Mouse (Mus musculus): ENCODE data around the gene B020011L13Rik. TPM values are rescaled to one million over a fixed set of nuclear protein-coding genes. Genes with fewer than 3 reads are reported as not detected.
"Not testable (repeated sequence)": the region's sequence is repeated elsewhere in the genome, so short reads cannot be mapped to it uniquely, and the experiment has no call there.

Gene B020011L13Rik
- not detected for polyA plus RNA-seq (2017; shearing (Covaris generic))

DNA sequence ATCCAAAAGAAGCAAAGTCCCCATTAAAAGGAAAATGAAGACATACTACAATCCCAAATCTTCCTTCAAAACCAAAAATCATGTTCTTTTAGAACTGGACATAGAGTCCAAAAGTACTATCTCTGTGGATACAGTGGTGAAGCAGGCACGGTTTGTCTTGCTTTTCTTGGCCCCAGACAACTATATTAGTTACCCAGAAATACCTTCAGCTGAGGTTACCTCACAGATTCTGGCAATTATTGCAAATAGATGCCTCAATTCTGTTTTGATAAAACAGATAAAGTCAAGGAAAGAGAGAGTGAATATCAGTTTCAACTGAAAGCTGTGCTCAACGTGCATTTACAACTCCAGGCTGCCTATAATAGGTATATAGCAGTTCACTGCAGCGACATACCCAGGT is at the start of gene B020011L13Rik:
TSS of gene B020011L13Rik (plus strand) at position 301 of the 400 bp plus-strand sequence.
- ATAC-seq: not testable (repeated sequence)

DNA sequence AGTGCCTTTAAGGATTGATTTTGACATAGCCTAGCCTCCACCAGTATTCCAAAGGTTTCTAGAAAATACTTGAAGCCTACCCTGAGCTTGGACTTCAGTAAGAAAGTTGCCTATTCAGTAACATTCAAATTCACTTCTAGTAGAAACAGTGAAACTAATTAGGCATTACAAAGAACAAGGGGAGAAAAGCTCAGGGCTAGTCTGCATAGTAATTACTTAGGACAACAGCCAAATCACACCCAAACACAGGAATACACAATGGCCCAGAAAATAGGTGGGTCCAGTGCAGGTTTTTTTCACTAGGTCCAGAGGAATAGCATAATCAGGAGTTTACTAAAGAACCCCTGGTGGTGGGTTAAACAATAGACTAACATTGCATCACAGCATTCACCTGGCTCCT is 35.3 kb downstream of the B020011L13Rik start:
- ATAC-seq: not testable (repeated sequence)

DNA sequence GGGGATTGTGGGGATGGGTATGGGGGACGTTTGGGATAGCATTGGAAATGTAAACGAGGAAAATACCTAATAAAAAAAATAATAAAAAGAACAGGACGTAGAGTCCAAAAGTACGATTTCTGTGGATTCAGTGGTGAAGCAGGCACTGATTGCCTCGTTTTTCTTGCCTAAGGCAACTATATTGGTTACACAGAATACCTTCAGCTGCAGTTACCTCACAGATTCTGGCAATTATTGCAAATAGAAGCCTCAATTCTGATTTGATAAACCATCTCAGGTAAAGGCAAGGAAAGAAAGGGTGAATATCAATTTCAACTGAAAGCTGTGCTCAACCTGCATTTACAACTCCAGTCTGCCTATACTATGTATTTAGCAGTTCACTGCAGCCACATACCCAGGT is 48.8 kb downstream of the B020011L13Rik start, which contains the start of gene Gm28360:
TSS of gene Gm28360 (plus strand) at position 301 of the 400 bp plus-strand sequence.
- ATAC-seq: not testable (repeated sequence)

DNA sequence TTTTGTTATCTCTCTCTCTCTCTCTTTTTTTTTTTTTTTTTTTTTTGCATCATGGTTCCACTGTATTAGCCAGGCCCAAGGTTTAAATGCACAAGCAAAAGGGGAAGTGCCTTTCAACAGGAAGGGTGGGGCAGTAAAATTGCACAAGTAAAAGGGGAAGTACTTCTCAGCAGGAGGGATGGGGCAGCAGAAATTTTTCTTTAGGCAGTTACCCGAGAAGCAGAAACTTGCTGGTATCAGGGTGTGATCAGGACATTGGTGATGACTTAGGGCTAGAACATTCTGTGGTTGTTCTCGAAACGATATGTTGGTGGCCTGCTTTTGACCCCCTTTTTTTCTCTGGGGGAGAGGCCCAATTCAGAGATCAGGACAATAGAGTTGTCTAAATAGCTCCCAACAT is 70.8 kb downstream of the B020011L13Rik start:
- not testable (repeated sequence) for ATAC-seq

Other genes with a start within 250 kb of the B020011L13Rik start
- not detected for gene Gm28363, start 84.0 kb upstream of the B020011L13Rik start, polyA plus RNA-seq (2017; shearing (Covaris generic))
- gene Gm28360, start 48.9 kb downstream of the B020011L13Rik start, polyA plus RNA-seq (2017; shearing (Covaris generic)): not detected
- gene Gm28168, start 146.9 kb downstream of the B020011L13Rik start, polyA plus RNA-seq (2017; shearing (Covaris generic)): not detected
- gene Gm7145, start 184.8 kb downstream of the B020011L13Rik start, polyA plus RNA-seq (2017; shearing (Covaris generic)): not detected